Mouse (Mus musculus) CD4-positive helper T cell, adult 2 months (primary cell): ENCODE data around the gene Mrto4.
A peak's percentile ranks its signal among the peaks of the same experiment; 100 is the strongest.

ENCODE experiments used
- DNase-seq: peaks from one replicate; pipeline ENCODE4 v3.0.0-alpha.2; 2012; ENCODE audit warnings: low read depth, missing footprints, low spot score

Mrto4 gene

GRCm38 (mm10) chr4:139340835-139341234, 11.5 kb downstream of the Mrto4 start:
- no peak for DNase-seq

GRCm38 (mm10) chr4:139338145-139338544, 14.2 kb downstream of the Mrto4 start:
- no peak for DNase-seq

- peak; percentile 86 for DNase-seq
Observed at GRCm38 (mm10) chr4:139336822-139337483, 15.4 kb downstream of the Mrto4 start.

- no peak for DNase-seq
Observed at GRCm38 (mm10) chr4:139335507-139335906, 16.9 kb downstream of the Mrto4 start.

GRCm38 (mm10) chr4:139334631-139335295, 17.6 kb downstream of the Mrto4 start:
- DNase-seq = no peak

GRCm38 (mm10) chr4:139330605-139331004, 21.8 kb downstream of the Mrto4 start:
- DNase-seq = peak; percentile 93

- DNase-seq = peak; percentile 62
Observed at GRCm38 (mm10) chr4:139319740-139320139, 32.6 kb downstream of the Mrto4 start.

- DNase-seq = no peak
Observed at GRCm38 (mm10) chr4:139318449-139318848, 33.9 kb downstream of the Mrto4 start.

GRCm38 (mm10) chr4:139312632-139313031, 39.7 kb downstream of the Mrto4 start:
- peak; percentile 65 for DNase-seq

- DNase-seq = no peak
Observed at GRCm38 (mm10) chr4:139311707-139312106, 40.7 kb downstream of the Mrto4 start.

GRCm38 (mm10) chr4:139310899-139311701, 41.3 kb downstream of the Mrto4 start:
- DNase-seq = no peak

GRCm38 (mm10) chr4:139310171-139310898, 42.0 kb downstream of the Mrto4 start, which contains the start of the genes Pqlc2 and Akr7a5:
Pqlc2 (minus strand) TSS chr4:139310708.
Akr7a5 (plus strand) TSS chr4:139310744.
- peak; percentile 94 for DNase-seq

- peak; percentile 26 for DNase-seq
Observed at GRCm38 (mm10) chr4:139309651-139310050, 42.7 kb downstream of the Mrto4 start.

- no peak for DNase-seq
Observed at GRCm38 (mm10) chr4:139307916-139308315, 44.5 kb downstream of the Mrto4 start.

- DNase-seq = no peak
Observed at GRCm38 (mm10) chr4:139305521-139305920, 46.9 kb downstream of the Mrto4 start.

GRCm38 (mm10) chr4:139302241-139302640, 50.1 kb downstream of the Mrto4 start:
- DNase-seq = no peak

GRCm38 (mm10) chr4:139301780-139302179, 50.6 kb downstream of the Mrto4 start:
- DNase-seq = no peak

GRCm38 (mm10) chr4:139298671-139299366, 53.6 kb downstream of the Mrto4 start:
- DNase-seq = no peak

- DNase-seq = no peak
Observed at GRCm38 (mm10) chr4:139297566-139297965, 54.8 kb downstream of the Mrto4 start.
